In the genomic region with DNA sequence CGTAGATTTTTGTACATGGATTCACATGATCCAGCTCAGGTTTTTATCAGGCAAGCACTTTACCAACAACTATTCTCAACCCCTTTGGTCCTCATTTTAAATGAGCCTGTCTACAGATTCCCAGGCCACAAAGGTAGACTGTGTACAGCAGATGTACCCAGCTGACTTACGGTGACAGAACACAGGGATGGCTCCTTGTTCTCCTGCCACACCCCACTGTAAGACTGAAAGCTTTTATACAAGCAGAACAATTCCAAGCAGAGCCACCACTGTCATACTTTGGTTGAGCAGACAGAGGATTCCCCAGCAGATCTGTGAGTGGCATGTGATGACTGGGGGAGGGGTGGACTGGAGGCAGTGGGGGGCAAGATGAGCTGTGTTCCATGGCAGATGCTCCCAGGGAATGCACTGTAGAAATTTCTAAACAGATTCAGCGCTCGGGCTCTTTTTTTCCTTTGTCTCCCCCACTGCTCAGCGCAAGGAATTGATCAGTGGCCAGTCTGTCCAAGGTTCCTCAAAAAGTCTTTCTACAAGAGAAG, we compare ENCODE assay signal across 23 mouse cellular contexts. TPM values are rescaled to one million over a fixed set of nuclear protein-coding genes. Genes with fewer than 3 reads are reported as not detected.
DNase-seq lines count a peak whose midpoint lies in the region; ATAC-seq lines count a peak whose summit lies in the region.
"Had no signal": no experiment of that assay in that cellular context is flagged by ENCODE, and none has a peak within 500 bp of the region (broad histone marks: within the 10 kb centered on the region; RNA-seq: fewer than 3 reads in every experiment).

No protein-coding gene starts in this region.

- no peaks in the 10 kb centered on the region for H3K9me3 ChIP-seq in forebrain, embryonic 15.5 days
- H3K9me3 ChIP-seq in forebrain, embryonic 11.5 days (ENCODE audit: control insufficient read depth, low read length): no peaks in the 10 kb centered on the region
- no peaks in the 10 kb centered on the region for H3K9me3 ChIP-seq in midbrain, embryonic 16.5 days (replicated peaks; ENCODE audit: control insufficient read depth, low read length, poor library complexity, severe bottlenecking)
- no peaks in the 10 kb centered on the region for H3K9me3 ChIP-seq in midbrain, embryonic 11.5 days (ENCODE audit: control insufficient read depth, low read length)
- H3K9me3 ChIP-seq in intestine, embryonic 16.5 days (ENCODE audit: control insufficient read depth, low read length): no peaks in the 10 kb centered on the region
- H3K9me3 ChIP-seq: embryonic facial prominence, embryonic 12.5 days; heart, embryonic 13.5 days; limb, embryonic 10.5 days; liver, embryonic 12.5 days; neural tube, embryonic 12.5 days had no signal

- no peak overlapping the region for H3K27ac ChIP-seq in forebrain, embryonic 15.5 days (replicated peaks)
- no peak overlapping the region for H3K27ac ChIP-seq in forebrain, embryonic 11.5 days (ENCODE audit: low read depth, low read length)
- H3K27ac ChIP-seq in midbrain, embryonic 16.5 days (ENCODE audit: low read length): no peak overlapping the region
- H3K27ac ChIP-seq in midbrain, embryonic 11.5 days (ENCODE audit: low read depth, low read length): no peak overlapping the region
- no peak overlapping the region for H3K27ac ChIP-seq in intestine, embryonic 16.5 days (ENCODE audit: low read length)
- H3K27ac ChIP-seq: embryonic facial prominence, embryonic 12.5 days; heart, embryonic 13.5 days; kidney, postnatal 0 days; limb, embryonic 10.5 days; liver, embryonic 12.5 days; macrophage; neural tube, embryonic 12.5 days had no signal

- no peak overlapping the region for H3K9ac ChIP-seq in forebrain, embryonic 15.5 days (replicated peaks)
- H3K9ac ChIP-seq in forebrain, embryonic 11.5 days (ENCODE audit: low read length): no peak overlapping the region
- no peak overlapping the region for H3K9ac ChIP-seq in midbrain, embryonic 16.5 days (ENCODE audit: low read depth, low read length)
- no peak overlapping the region for H3K9ac ChIP-seq in midbrain, embryonic 11.5 days (ENCODE audit: low read length)
- H3K9ac ChIP-seq in intestine, embryonic 16.5 days (ENCODE audit: low read depth, low read length): no peak overlapping the region
- H3K9ac ChIP-seq: embryonic facial prominence, embryonic 12.5 days; heart, embryonic 13.5 days; liver, embryonic 12.5 days; lung, embryonic 14.5 days; neural tube, embryonic 12.5 days had no signal

- no peaks in the 10 kb centered on the region for H3K27me3 ChIP-seq in forebrain, embryonic 15.5 days
- no peaks in the 10 kb centered on the region for H3K27me3 ChIP-seq in forebrain, embryonic 11.5 days (ENCODE audit: control insufficient read depth, insufficient read depth, low read length)
- H3K27me3 ChIP-seq in midbrain, embryonic 16.5 days (ENCODE audit: control insufficient read depth, insufficient read depth, low read depth, low read length): no peaks in the 10 kb centered on the region
- H3K27me3 ChIP-seq in midbrain, embryonic 11.5 days (ENCODE audit: control insufficient read depth, insufficient read depth, low read length): no peaks in the 10 kb centered on the region
- H3K27me3 ChIP-seq in intestine, embryonic 16.5 days (replicated peaks; ENCODE audit: control insufficient read depth, insufficient read depth, low read length): no peaks in the 10 kb centered on the region
- H3K27me3 ChIP-seq: CH12.LX; embryonic facial prominence, embryonic 12.5 days; heart, embryonic 13.5 days; liver, embryonic 12.5 days; neural tube, embryonic 12.5 days had no signal

- no peak for DNase-seq in forebrain, embryonic 11.5 days (ENCODE audit: low spot score)
- DNase-seq in midbrain, embryonic 11.5 days (ENCODE audit: low spot score, missing footprints): no peak
- DNase-seq in layer of hippocampus, adult 18-20 months (ENCODE audit: low spot score in 2 of 2): peak; percentile 38 to 70
- no peak for DNase-seq in embryo, embryonic 10.5 days (ENCODE audit: low spot score)
- no peak for DNase-seq in lung, postnatal 10 days
- DNase-seq: adrenal gland, adult 8-10 months; cerebellum, adult 2 months; heart, postnatal 4 days; lung, embryonic 14.5 days; right cerebral cortex, postnatal 25 days; thymus, postnatal 36 days had no signal

- 81% methylated on average over 5 of the region's 5 CpGs for WGBS in forebrain, embryonic 15.5 days
- WGBS in forebrain, embryonic 11.5 days: 86% methylated on average over 5 of the region's 5 CpGs
- WGBS in midbrain, embryonic 16.5 days: 72% methylated on average over 5 of the region's 5 CpGs
- WGBS in midbrain, embryonic 11.5 days: 84% methylated on average over 5 of the region's 5 CpGs
- WGBS in intestine, embryonic 16.5 days: 83% methylated on average over 5 of the region's 5 CpGs

- H3K4me3 ChIP-seq in forebrain, embryonic 15.5 days: no peak overlapping the region
- H3K4me3 ChIP-seq in forebrain, embryonic 11.5 days (ENCODE audit: low read depth, low read length): no peak overlapping the region
- H3K4me3 ChIP-seq in midbrain, embryonic 16.5 days (ENCODE audit: low read depth, low read length): no peak overlapping the region
- H3K4me3 ChIP-seq in midbrain, embryonic 11.5 days (ENCODE audit: low read depth, low read length): no peak overlapping the region
- no peak overlapping the region for H3K4me3 ChIP-seq in intestine, embryonic 16.5 days (ENCODE audit: low read length)
- H3K4me3 ChIP-seq: embryonic facial prominence, embryonic 12.5 days; heart, embryonic 13.5 days; limb, embryonic 10.5 days; liver, embryonic 12.5 days; neural tube, embryonic 12.5 days had no signal

- H3K36me3 ChIP-seq in forebrain, embryonic 15.5 days: no peaks in the 10 kb centered on the region
- no peaks in the 10 kb centered on the region for H3K36me3 ChIP-seq in forebrain, embryonic 11.5 days (ENCODE audit: control insufficient read depth, insufficient read depth, low read length)
- H3K36me3 ChIP-seq in midbrain, embryonic 16.5 days (ENCODE audit: control insufficient read depth, insufficient read depth, low read length): no peaks in the 10 kb centered on the region
- no peaks in the 10 kb centered on the region for H3K36me3 ChIP-seq in midbrain, embryonic 11.5 days (ENCODE audit: control insufficient read depth, insufficient read depth, low read length)
- no peaks in the 10 kb centered on the region for H3K36me3 ChIP-seq in intestine, embryonic 16.5 days (ENCODE audit: control insufficient read depth, insufficient read depth, low read length)
- H3K36me3 ChIP-seq: embryonic facial prominence, embryonic 12.5 days; limb, embryonic 10.5 days; liver, embryonic 12.5 days; neural tube, embryonic 12.5 days had no signal

- ATAC-seq in forebrain, embryonic 15.5 days (replicated peaks): peak; percentile 26; the same call in 1 of the 2 replicates
- no peak for ATAC-seq in forebrain, embryonic 11.5 days (replicated peaks; ENCODE audit: low FRiP score)
- peak; percentile 51; the same call in 1 of the 2 replicates for ATAC-seq in midbrain, embryonic 16.5 days
- ATAC-seq in midbrain, embryonic 11.5 days (ENCODE audit: low FRiP score): no peak
- ATAC-seq in intestine, embryonic 16.5 days: no peak
- ATAC-seq: intestine, postnatal 0 days; liver, embryonic 12.5 days had no signal

- no peaks in the 10 kb centered on the region for H3K4me1 ChIP-seq in forebrain, embryonic 15.5 days
- H3K4me1 ChIP-seq in forebrain, embryonic 11.5 days (replicated peaks; ENCODE audit: control insufficient read depth, insufficient read depth, low read length): no peaks in the 10 kb centered on the region
- H3K4me1 ChIP-seq in midbrain, embryonic 16.5 days (ENCODE audit: control insufficient read depth, insufficient read depth, low read length): no peaks in the 10 kb centered on the region
- no peaks in the 10 kb centered on the region for H3K4me1 ChIP-seq in midbrain, embryonic 11.5 days (ENCODE audit: control insufficient read depth, insufficient read depth, low read length)
- H3K4me1 ChIP-seq in intestine, embryonic 16.5 days (ENCODE audit: control insufficient read depth, insufficient read depth, low read length): no peaks in the 10 kb centered on the region
- H3K4me1 ChIP-seq: embryonic facial prominence, embryonic 12.5 days; heart, embryonic 13.5 days; limb, embryonic 10.5 days; liver, embryonic 12.5 days; neural tube, embryonic 12.5 days had no signal

- no peak overlapping the region for H3K4me2 ChIP-seq in forebrain, embryonic 15.5 days (replicated peaks)
- H3K4me2 ChIP-seq in forebrain, embryonic 11.5 days (ENCODE audit: low read depth, low read length, severe bottlenecking): no peak overlapping the region
- no peak overlapping the region for H3K4me2 ChIP-seq in midbrain, embryonic 16.5 days (ENCODE audit: low read length)
- no peak overlapping the region for H3K4me2 ChIP-seq in midbrain, embryonic 11.5 days
- no peak overlapping the region for H3K4me2 ChIP-seq in intestine, embryonic 16.5 days (ENCODE audit: low read depth, low read length)
- H3K4me2 ChIP-seq: embryonic facial prominence, embryonic 12.5 days; heart, embryonic 13.5 days; liver, embryonic 12.5 days; lung, embryonic 14.5 days; neural tube, embryonic 12.5 days had no signal

RNA-seq across cellular contexts. Expression of a gene that starts 35.6 kb away (rescaled TPM):
- polyA plus RNA-seq in forebrain, embryonic 15.5 days (2015; fragmentation: Nextera tagmentation; extraction: Ambion mirVana): 40.5 and 44.4 TPM in 2 replicates
- polyA plus RNA-seq in forebrain, embryonic 11.5 days (2014; fragmentation: Nextera tagmentation; extraction: Ambion mirVana): 12.9 and 16.7 TPM in 2 replicates
- polyA plus RNA-seq in midbrain, embryonic 16.5 days (2015; fragmentation: Nextera tagmentation; extraction: Ambion mirVana): 44.5 and 49.9 TPM in 2 replicates
- 16.9 and 17.8 TPM in 2 replicates for polyA plus RNA-seq in midbrain, embryonic 11.5 days (2014; fragmentation: Nextera tagmentation; extraction: Ambion mirVana)
- 10 to 100 TPM; 73.7 to 74.8 TPM for total RNA-seq in layer of hippocampus, adult 18-20 months (2021)
- 24.5 and 25.1 TPM in 2 replicates for polyA plus RNA-seq in intestine, embryonic 16.5 days (2015; fragmentation: Nextera tagmentation; extraction: Ambion mirVana)

Comparison
In these comparisons a context has a peak if more than half of its experiments do, and no peak if none do; other contexts are left out.
1. ATAC-seq: peak in forebrain, embryonic 15.5 days (single experiment) and midbrain, embryonic 16.5 days (single experiment); none in forebrain, embryonic 11.5 days (single experiment), midbrain, embryonic 11.5 days (single experiment) and intestine, embryonic 16.5 days (single experiment).
2. DNase-seq: peak in layer of hippocampus, adult 18-20 months (2 of 2); none in forebrain, embryonic 11.5 days (single experiment), midbrain, embryonic 11.5 days (single experiment), embryo, embryonic 10.5 days (single experiment) and lung, postnatal 10 days (single experiment).